Mouse (Mus musculus) kidney, postnatal 25 days (tissue): Measurements from ENCODE around the gene Gm20388.
A peak's percentile ranks its signal among the peaks of the same experiment; 100 is the strongest.

ENCODE experiments used
- DNase-seq, 2 experiments: peaks; one replicate each; pipeline ENCODE4 v3.0.0; 2021; ENCODE audit warnings: mixed read lengths in 2 of 2

Gm20388 gene

DNA sequence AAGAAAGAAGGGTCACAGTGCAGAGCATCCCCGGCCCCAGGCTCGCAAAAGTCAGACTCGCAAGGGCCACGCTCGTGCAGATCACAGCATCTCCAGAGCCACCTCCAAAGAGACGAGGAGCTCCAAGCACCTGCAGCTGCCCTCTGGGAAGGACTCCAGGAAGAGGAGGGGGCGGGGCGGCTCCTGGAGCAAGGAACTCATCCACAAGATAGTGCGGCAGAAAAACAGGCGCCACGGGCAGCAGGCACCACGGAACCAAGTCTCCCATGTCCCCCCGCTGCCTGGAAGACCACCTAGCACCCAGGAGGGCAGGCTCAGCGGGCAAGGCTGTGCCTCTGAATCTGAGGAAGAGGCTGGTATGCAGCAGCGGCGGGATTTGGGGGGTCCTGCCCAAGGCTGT lies 2352.2 kb downstream of the Gm20388 start:
- DNase-seq: no peak

DNA sequence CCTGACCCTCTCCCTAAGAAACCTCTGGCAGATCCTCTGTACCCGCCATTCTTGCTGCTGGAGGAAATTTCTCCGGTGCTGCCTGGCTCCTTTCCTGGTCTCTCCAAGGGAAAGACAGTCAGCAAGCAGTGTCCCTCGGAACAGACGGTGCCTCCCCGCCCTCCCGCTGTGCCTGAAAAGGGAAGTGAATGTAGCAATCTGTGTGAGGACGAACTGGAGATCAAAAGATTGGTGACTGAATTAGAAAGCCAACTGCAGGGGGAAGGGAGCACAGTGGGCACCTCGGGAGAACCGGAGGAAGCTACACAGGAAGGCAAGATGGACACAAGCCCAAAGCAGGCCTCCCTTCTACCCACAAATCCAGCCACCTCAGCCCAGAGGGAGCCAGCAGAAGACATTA lies 2353.6 kb downstream of the Gm20388 start:
- no peak for DNase-seq

DNA sequence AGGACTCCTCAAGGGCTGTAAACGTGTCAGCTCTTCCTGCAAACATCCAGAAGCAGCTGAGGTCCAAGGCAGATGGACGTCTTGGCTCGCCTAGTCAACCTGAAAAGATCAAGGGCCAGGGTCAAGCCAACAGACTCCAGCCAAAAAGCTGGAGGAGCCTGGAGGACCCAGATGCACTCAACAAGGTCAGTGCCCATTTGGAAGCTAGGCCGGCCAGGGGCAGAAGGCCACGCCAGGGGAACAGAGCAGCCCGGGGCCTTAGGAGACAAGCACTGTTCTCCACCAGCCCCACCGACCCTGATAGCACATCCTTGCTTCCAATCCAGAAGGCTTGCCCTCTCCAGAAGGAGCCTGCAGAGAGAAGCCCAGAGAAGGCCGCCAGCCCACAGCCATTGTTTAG lies 2354.9 kb downstream of the Gm20388 start:
- no peak for DNase-seq

DNA sequence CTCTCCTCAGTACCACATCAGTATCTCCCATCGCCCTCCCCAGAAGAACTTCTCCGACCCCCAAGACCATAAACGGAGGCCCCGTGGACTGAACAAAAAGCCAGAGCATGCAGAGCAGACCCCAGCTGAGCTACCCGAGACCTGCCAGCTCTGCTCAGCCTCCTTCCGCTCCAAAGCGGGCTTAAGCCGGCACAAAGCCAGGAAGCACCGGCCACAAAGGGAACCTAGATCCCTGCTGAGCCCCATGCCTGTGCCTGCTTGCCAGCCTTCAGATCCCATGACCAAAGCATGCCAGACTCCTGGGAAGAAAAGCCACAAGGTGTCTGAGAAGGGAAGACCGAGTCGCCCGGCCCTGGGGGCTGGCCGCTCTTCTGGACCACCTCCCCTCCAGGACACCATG lies 2356.2 kb downstream of the Gm20388 start:
- DNase-seq: no peak

DNA sequence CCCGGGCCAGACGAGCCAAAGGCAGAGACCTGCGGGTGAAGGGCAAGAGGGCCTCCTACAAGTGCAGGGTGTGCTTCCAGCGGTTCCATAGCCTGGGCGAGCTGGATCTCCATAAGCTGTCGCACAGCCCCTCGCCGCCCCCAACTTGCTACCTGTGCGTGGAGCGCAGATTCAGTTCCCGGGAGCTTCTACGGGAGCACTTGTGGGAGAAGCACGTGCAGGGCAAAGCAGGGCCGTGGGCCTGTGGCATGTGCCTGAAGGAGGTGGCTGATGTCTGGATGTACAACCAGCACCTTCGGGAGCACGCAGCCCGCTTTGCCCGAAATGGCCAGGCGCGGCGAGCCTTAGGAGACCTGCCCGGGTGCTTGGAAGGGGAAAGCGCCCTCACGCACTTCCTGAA lies 2358.2 kb downstream of the Gm20388 start:
- no peak for DNase-seq

DNA sequence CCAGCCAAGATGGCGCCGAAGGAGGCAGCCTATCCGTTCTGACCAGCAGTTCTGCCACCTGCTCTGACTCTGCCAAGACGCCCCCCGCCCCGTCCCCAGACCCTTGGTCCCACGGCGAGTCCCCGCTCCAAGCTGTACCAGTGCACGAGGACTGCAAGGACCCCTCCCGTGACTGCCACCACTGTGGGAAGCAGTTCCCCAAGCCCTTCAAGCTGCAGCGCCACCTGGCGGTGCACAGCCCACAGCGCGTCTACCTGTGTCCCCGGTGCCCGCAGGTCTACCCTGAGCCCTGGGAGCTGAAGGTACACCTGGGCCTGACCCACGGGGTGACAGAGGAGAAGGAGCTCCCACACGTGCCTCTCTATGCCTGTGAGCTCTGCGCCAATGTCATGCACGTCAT lies 2358.8 kb downstream of the Gm20388 start:
- DNase-seq: peak; percentile 81 to 83

DNA sequence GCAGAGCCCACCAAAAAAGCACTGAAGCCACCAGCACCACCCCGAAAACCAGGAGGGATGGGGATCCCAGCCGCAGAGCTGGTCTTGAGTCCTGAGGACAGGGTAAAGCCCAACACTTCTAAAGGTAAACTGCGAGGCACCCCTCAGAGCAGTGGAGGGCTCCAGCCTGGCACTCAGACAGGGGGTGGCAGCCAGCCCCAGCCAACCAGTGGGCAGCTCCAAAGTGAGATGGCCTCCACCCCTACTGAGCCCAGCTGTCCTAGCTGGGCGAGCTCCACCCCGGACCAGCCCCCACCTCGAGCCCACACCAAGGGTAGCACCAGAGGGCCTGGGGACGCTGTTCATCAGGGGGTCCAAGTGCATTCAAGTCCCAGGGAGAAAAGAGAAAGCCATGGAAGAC lies 2359.9 kb downstream of the Gm20388 start:
- DNase-seq: no peak

DNA sequence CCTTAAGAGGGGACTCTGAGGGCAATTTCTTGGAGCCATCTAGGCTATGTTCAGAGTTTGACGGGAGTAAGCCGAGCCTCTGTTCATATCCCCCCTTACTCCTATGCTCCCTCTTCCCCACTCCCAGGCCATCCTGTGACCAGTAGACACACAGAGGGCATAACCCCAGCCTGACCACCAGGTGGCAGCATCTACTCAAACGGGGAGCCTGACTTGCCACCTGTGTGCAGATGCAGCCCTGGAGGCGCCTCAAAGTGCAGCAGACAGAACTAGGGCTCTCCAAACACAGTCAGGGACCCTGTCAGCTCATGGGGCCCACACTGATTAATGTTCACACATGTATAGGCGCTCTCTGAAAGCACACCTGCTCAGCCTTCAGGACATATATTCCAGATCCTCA lies 2362.5 kb downstream of the Gm20388 start:
- DNase-seq: peak; percentile 73 to 83

DNA sequence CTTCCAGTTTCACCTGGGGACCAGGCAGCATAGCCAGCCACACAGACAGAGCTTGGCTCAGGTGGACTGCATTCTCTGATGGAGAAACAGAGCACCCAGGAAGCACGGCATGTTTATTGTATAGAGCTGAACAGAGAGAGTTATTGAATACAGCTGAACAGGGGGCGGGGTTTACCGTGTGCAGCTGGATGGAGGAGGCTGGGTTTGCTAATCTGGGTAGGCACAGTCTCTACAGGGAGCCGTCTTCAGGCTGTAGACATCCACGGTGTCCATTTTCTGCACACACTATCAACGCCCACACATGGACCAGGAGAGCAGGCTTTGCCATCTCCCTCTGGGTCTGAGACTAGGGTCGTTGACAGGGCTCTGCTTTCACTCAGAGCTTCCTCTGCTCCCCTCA lies 2363.2 kb downstream of the Gm20388 start:
- no peak for DNase-seq

DNA sequence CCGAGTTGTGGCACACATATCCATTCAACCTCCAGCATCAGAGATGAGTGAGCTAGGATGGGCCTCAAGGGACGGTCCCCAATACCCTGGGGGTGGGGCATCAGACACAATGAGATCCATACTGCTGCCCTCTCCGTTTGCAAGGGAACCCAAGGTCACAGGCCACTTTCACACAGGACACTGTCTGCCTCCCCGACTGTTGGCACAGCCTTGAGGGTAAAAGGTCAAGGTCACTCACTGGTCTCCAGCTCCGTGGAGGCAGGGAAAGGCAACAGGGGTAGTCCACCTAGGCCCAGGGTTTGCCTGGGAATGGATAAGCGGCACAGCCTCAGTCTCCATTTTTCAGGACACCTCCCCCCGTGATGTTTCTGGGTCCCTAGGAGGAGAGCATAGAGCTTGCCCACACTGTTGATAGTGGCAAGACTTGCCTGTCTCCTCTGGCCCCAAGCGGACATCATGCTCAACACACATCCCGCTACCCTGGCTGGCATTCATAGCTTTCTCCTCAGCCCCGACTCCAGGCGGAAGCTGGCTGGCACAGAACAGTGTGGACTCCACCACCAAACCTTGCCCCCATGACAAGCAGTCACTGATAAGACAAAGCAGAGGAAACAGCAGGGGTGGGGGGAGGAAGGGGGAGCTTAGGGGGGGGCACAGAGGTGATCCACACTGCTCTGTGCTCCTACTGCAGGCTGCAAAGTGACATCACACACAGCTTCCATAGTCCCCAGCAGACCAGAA lies 2364.2 kb downstream of the Gm20388 start:
- no peak for DNase-seq

DNA sequence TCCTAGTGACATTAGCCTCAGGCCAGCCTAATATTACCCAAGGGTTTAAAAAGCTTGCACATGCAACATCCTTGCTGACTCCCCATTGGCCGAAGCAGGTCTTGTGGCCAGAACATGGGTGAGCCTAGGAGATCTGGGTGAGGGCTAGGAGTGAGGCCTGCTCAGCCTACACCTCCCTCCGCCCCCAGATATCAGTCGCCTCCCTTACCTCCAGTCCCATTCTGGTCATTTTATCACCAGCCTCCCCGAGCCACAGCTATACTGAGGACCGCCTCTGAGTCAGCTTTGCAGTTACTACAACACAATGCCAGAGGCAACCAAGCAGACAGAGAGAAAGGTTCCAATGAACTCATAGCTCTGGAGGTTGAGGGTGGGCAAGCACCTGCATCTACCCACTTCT lies 2365.7 kb downstream of the Gm20388 start:
- DNase-seq: no peak

DNA sequence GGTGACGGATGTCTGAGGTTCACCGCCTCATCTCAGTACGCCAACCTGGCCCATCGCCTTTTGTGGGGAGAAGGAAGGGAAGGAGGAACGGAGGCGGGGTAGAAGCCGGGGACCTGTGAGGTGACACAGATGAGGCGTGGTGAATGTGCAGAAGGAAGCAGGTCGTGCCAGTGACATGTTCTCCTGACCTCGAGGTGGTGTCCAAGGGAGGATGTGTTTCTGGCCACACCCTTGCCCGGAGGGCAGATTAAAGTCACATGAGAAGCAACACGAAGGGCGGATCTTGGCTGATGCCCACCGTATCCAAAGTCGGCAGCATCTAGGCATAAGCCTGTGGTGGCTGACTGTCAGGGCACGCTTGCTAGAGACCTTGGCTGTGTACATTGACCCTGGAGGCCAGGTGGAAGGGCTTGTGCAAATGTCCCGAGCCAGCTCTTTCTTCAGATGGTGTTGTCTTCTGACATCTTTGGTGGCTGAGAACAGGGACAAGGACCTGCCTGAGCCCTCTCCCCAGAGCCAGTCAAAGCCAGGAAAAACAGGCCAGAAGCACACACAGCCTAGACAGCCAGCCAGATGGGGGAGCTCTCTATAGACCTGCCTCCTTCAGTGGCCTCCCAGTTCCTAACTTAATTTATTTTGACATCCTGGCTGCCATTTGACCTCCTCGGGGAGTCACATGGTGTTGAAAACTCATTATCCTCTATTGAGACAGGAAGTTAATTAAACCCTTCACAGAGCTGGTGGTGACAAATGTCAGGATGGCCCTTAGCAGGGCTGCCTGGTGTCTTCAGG lies 2366.8 kb downstream of the Gm20388 start:
- DNase-seq: peak in 1 of 2 experiments; percentile 47

DNA sequence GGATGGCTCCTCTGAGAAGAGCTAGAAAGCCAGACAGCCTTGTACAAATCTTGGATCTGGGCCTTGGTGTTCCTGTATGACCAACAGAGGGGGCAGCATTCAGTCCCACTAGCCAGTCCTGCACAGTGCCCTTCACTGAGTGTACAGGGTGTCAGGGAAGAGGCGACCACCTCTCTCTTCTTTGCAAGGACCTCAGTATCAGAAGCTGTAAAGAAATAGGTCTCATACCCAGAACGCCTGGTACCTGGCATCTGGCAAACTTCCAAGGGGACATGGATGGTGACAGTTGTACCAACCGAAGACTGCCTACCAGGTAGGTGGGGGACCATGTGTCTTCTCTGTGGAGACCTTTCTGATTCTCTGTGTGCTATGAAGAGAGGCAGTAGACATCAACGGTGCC lies 2369.5 kb downstream of the Gm20388 start:
- DNase-seq: peak in 1 of 2 experiments; percentile 13

DNA sequence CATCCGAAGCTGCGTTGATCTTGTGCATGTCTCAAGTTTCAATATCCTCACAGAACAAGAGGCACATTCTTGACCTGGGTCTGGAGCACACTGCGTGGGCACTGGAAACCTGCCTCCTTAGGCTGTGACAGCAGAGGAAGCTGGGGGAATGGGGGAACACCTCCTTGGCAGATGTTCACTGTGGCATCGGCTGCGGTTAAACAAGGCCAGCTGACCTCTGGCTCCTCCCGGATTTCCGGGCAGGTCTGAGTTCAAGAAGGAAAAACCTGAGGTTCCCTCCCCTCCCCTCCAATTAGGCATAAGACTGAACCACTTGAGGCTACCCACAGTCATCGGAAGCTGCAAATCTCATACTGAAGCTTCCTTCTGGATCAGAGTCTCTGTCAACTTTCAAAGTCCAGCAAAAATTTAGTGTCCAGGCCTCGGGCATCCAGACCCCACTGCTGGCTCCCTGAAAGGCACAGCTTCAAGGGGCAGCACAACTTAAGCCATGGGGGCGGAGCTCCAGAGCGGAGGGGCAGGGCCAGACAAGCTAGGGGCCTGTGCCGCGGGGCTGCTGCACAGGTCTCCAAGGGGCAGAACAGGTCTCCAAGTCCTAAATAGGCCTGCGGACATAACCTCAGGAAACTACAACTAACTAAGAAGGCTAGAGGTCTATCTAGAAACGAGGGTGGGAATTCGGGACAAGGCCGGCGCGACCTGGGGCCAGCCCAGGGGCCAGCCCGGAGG lies 2370.1 kb downstream of the Gm20388 start:
- DNase-seq: no peak

DNA sequence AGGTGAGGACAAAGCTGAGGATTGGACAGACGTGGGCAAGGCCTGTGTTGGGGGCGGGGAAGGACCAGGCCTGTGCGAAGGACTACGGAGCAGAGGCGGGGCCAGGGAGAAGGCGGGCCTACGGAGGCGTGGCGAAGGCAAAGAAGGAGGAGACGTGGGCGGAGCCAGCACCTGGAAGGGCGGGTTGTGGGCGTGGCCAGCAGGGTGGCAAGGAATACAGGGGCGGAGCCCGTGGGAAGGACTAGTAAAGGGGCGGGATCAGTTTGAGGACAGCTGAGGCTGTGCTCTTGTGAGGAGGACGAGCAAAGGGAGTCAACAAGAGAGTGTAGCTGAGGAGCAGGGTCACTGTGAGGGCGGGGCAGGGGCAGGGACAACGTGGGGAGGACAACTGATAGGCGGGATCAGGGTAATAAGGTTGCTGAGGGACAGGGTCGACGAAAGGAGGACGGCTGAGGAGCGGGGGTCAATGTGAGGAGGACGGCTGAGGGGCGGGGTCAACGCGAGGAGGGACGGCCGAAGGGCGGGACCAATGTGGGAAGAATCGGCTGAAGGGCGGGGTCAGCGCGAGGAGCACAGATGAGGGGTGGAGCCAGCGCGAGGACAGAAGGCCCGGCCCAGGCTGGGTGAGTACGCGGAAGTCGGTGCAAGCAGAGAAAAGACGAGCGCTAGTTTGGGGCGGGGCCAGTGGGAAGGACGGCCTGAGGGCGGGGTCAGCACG lies 2370.8 kb downstream of the Gm20388 start:
- DNase-seq: peak; percentile 100

DNA sequence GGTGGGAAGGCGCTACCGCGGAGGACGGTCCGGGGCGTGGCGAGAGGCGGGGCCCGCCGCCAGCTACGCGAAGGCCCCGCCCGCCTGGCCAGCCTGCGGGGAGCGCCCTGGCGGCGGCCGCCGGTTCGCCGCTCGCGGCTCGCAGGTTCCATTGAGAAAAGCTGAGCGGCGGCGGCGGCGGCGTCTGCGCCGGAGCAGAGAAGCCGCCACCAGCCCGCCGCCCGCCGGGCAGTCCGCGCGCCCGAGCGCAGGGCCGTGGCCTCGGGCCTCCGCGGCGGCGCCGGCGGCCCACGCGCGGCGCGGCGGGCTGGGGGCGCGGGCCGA lies 2371.4 kb downstream of the Gm20388 start, which contains the start of gene Zfpm1:
Gene Zfpm1, plus strand, starts transcription at position 107 of the 324 bp plus-strand sequence.
- no peak for DNase-seq

DNA sequence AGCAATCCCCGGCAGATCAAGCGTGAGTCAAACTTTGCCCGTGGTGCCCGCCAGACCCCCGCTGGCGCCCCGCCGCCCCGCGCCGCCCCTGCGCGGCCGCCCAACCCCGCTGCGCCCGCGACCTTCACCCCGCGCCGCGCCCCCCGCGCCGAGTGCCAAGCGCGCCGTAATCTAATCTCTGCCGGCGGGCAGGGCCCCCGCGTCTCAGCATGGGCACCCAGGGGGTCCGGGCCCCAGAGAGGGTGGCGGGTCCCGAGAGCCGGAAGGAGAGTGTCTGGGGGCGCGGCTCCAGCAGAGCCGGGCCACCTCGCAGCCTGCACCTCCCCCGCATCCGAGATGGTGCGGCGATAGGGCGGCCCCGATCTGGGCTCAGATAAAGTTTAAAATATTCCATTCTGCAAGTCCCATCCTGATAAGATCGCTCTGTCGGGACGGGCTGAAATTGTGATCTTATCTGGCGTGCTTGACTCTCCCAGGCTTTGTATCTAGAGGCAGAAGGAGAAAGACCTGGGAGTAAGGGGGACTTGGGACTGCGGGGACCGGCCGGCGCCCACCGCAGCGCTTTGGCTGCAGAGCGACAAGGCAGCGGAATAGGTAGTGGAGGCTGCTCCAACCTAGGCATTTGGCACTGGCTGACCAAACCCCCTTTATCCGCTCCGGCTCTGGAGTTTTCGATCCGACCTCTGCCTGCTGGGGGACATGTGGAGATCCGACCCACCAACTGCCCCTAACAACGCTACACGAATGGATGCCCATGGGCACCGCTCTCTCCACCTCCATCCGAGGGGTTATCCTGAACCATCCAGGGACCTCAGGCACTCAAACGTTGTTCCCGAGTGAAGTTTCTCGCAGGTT lies 2372.1 kb downstream of the Gm20388 start:
- DNase-seq: peak; percentile 26 to 60

DNA sequence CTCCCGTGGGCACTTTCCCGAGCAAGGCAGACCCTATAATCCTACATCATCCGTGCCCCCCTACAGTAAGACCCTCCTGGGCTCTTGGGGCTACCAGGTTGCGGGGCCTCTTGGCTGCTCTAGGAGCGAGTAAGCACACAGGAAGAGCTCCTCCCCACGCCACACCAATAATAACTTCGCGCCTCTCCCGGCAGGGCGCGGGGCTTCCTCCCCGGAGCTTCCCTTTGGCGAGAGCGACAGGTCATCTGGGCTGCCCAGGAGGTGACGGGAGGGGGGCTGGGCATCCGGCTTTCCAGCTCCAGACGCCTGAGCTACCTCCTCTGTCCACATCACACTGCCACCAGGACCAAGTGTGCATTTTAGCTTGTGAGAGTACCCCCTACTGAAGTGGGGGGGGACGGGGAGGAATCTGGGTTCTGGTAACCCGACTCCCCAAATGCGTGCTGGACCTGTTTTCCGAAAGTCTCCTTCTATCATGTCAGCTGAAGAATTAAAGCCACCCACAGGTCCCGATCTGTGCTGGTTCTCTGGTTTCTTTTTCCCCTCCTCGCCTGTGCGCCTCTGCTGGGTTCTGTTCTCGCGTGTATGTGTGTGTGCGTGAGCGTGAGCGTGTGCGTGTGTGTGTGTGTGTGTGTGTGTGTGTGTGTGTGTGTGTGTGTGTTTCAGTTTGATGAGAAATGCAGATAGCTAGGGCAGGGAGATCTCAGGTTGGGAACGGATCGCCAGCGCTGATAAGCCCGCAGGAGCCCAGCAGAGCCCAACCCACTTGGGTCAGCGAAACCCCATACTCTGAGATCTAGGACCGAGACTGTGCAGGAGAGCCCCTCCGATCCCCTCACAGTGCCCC lies 2372.9 kb downstream of the Gm20388 start:
- peak; percentile 81 to 90 for DNase-seq

DNA sequence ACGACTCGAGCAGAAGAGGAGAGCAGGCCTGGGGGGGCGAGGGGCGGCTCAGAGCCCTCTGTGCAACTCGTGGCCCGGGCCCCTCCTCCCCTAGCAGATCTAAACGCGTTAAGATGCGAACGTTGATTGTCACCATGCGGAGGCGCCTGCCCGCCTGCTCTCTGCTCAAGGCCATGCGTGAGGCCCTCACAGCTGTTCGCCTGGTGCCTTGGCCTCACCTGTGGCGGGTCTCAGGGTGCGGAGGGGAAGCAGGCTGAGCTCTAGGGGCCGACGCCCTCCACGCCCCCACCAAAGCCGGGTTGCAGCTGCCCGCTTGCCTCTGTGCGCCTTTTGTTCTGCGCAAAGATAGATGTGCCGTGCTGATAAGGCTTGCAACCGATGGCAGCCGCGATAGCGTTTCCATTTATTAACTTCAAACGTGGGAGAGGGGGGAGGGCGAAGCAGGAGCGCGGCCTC lies 2373.6 kb downstream of the Gm20388 start:
- peak; percentile 35 to 61 for DNase-seq

DNA sequence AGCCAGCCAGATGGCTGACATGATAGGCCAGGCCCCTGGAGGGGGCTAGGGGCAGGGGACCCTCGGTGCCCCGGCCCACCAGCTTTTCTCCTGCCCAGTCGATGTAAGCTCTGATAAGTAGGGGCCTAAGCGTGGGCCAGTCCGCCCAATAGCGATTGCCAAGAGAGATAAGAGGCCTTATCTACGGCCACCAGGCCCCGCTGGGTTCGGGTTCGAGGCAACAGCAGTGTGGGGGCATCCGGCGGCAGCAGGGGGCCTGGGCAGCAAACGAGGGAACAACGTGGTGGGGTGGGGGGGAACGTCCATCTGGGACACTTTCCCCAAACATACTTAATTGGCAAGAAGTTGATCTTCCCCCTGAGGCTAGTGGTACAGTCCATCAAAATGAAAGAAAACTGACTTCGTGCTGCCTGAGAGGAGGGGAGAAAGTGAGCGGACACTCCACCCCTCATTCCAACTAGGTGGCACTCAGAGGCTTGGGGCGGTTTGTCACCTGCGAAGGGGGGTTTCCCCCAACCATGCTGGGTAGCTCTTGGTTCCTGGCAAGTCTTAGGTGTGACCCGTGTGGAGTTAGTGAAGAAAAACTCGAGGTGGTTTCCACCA lies 2374.1 kb downstream of the Gm20388 start:
- DNase-seq: peak in 1 of 2 experiments; percentile 10
